Mouse (Mus musculus) limb, embryonic 11.5 days (tissue): ENCODE measurements around the gene Anks1. TPM values are rescaled to one million over a fixed set of nuclear protein-coding genes. Genes with fewer than 3 reads are reported as not detected.
A peak's percentile ranks its signal among the peaks of the same experiment; 100 is the strongest.

ENCODE experiments used
- ATAC-seq: fragments of 200-750 bp; cut with Nextera tagmentation; 2 replicates; pipeline ENCODE4 v1.8.0; 2017; ENCODE audit warnings: low read depth; ENCODE audit not compliant: insufficient number of reproducible peaks, low FRiP score, low TSS enrichment
- DNase-seq: peaks from one replicate; pipeline ENCODE4 v3.0.0-alpha.2; 2015; ENCODE audit warnings: low spot score
- H3K27ac ChIP-seq: fragments of 300-500 bp; sonication (generic); replicated peaks from 2 replicates; pipeline ENCODE4 v1.5.1; 2014; ENCODE audit warnings: low read depth, mild to moderate bottlenecking, low read length
- H3K27me3 ChIP-seq: fragments of 300-500 bp; sonication (generic); 2 replicates; pipeline ENCODE4 v1.6.1; 2014; ENCODE audit warnings: mild to moderate bottlenecking, low read length, mixed read lengths; ENCODE audit not compliant: control insufficient read depth, insufficient read depth
- H3K36me3 ChIP-seq: fragments of 300-500 bp; sonication (generic); 2 replicates; pipeline ENCODE4 v1.6.1; 2014; ENCODE audit warnings: mild to moderate bottlenecking, low read length, moderate library complexity, mixed read lengths; ENCODE audit not compliant: control insufficient read depth, insufficient read depth
- H3K4me1 ChIP-seq: fragments of 300-500 bp; sonication (generic); 2 replicates; pipeline ENCODE4 v1.6.1; 2014; ENCODE audit warnings: low read length, mixed read lengths; ENCODE audit not compliant: control insufficient read depth, insufficient read depth
- H3K4me2 ChIP-seq: fragments of 300-500 bp; sonication (generic); 2 replicates; pipeline ENCODE4 v1.6.1; 2014; ENCODE audit warnings: low read depth, mild to moderate bottlenecking, moderate library complexity; ENCODE audit not compliant: severe bottlenecking
- H3K4me3 ChIP-seq: fragments of 300-500 bp; sonication (generic); 2 replicates; pipeline ENCODE4 v1.5.1; 2014; ENCODE audit warnings: low read depth, low read length
- H3K9ac ChIP-seq: fragments of 300-500 bp; sonication (generic); 2 replicates; pipeline ENCODE4 v1.6.1; 2014; ENCODE audit warnings: mild to moderate bottlenecking, low read length
- H3K9me3 ChIP-seq: fragments of 300-500 bp; sonication (generic); 2 replicates; pipeline ENCODE4 v1.6.1; 2016; ENCODE audit warnings: low read length; ENCODE audit not compliant: control insufficient read depth
- WGBS: fragments of 180-500 bp; shearing (Covaris S2); extraction: QIAGEN DNeasy Blood & Tissue Kit; methylation state at CpG from one replicate; pipeline ENCODE4 v1.1.7; 2014; 5-methylcytosine and 5-hydroxymethylcytosine counted together
- polyA plus RNA-seq: library from polyadenylated mRNA; unstranded; fragments of >200 nt; fragmentation: Nextera tagmentation; extraction: Ambion mirVana; gene quantifications from 2 replicates; pipeline ENCODE4 v1.2.1, GENCODE M21; 2014

Gene Anks1
- polyA plus RNA-seq, 1 experiment from 2014 or later = 12.1 TPM

DNA sequence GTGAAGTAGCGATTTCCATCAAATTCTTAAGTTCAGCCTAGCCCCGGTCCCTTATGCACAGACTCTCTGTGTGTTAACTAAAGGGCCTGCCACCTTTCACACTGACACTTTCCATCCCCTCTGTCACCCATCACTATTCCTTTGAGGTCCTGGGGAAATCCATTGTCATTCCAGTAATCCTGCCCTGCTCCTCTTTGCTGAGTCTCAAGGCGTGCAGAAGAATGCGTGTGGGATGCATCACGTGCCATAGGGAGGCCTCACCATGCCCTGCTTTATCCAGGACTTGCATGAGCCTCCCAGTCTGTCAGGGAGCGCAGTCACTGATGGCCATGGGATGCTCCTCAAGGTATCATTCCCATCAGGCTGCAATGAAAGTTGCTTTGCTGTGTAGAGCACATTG lies 109.2 kb downstream of the Anks1 start:
- H3K4me2 ChIP-seq = no peak overlapping the region
- no peak overlapping the region for H3K9ac ChIP-seq
- WGBS = 76% methylated on average over 6 of the region's 6 CpGs
- H3K4me3 ChIP-seq = no peak overlapping the region
- H3K36me3 ChIP-seq = no peaks in the 10 kb centered on the region
- no peak overlapping the region for H3K27ac ChIP-seq
- peaks cover 17% of the 10 kb centered on the region for H3K4me1 ChIP-seq
- no peaks in the 10 kb centered on the region for H3K27me3 ChIP-seq
- ATAC-seq (no peak), DNase-seq (no peak)
- no peaks in the 10 kb centered on the region for H3K9me3 ChIP-seq

- no peaks in the 10 kb centered on the region for H3K9me3 ChIP-seq
- DNase-seq = no peak
- 55% methylated on average over 11 of the region's 11 CpGs for WGBS
- no peak for ATAC-seq
- no peak overlapping the region for H3K4me3 ChIP-seq
- peaks cover 13% of the 10 kb centered on the region for H3K4me1 ChIP-seq
- H3K4me2 ChIP-seq = no peak overlapping the region
- H3K9ac ChIP-seq = no peak overlapping the region
- H3K36me3 ChIP-seq = no peaks in the 10 kb centered on the region
- no peaks in the 10 kb centered on the region for H3K27me3 ChIP-seq
- no peak overlapping the region for H3K27ac ChIP-seq
These were observed 109.7 kb downstream of the Anks1 start for GRCm38 (mm10) chr17:28018776-28019175.

GRCm38 (mm10) chr17:28019785-28020696 lies 110.9 kb downstream of the Anks1 start:
- no peaks in the 10 kb centered on the region for H3K9me3 ChIP-seq
- WGBS = 79% methylated on average over 21 of the region's 21 CpGs
- ATAC-seq (no peak), DNase-seq (no peak)
- peaks cover 12% of the 10 kb centered on the region for H3K4me1 ChIP-seq
- H3K9ac ChIP-seq = no peak overlapping the region
- no peak overlapping the region for H3K27ac ChIP-seq
- no peak overlapping the region for H3K4me3 ChIP-seq
- no peak overlapping the region for H3K4me2 ChIP-seq
- H3K27me3 ChIP-seq = no peaks in the 10 kb centered on the region; the same call in 1 of the 2 replicates
- H3K36me3 ChIP-seq = no peaks in the 10 kb centered on the region

DNA sequence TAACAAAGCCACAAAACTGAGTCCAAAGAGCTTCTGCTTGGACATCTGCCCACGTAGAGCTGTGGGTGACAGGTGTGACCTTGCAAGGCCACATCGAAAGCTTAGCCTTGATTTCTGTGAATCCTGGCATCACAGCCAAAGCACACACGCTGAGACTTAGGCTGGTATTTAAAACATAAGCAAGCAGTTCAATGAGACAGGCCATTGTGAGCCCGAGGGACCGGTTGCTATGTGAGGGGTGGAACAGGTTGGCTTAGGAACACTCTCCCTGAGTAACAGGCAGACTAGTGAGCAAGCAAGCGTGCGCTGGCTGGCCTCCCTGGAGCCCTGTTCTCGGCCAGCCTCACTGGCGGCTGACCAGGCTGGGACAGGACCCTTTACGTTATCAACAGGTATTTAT lies 112.8 kb downstream of the Anks1 start:
- WGBS = 64% methylated on average over 10 of the region's 10 CpGs
- peaks cover 23% of the 10 kb centered on the region for H3K4me1 ChIP-seq
- H3K4me2 ChIP-seq = no peak overlapping the region
- no peak overlapping the region; the same call in 1 of the 2 replicates for H3K27ac ChIP-seq
- DNase-seq (no peak), ATAC-seq (no peak)
- no peak overlapping the region for H3K9ac ChIP-seq
- no peaks in the 10 kb centered on the region for H3K9me3 ChIP-seq
- H3K4me3 ChIP-seq = no peak overlapping the region
- H3K27me3 ChIP-seq = no peaks in the 10 kb centered on the region; the same call in 1 of the 2 replicates
- no peaks in the 10 kb centered on the region for H3K36me3 ChIP-seq

DNA sequence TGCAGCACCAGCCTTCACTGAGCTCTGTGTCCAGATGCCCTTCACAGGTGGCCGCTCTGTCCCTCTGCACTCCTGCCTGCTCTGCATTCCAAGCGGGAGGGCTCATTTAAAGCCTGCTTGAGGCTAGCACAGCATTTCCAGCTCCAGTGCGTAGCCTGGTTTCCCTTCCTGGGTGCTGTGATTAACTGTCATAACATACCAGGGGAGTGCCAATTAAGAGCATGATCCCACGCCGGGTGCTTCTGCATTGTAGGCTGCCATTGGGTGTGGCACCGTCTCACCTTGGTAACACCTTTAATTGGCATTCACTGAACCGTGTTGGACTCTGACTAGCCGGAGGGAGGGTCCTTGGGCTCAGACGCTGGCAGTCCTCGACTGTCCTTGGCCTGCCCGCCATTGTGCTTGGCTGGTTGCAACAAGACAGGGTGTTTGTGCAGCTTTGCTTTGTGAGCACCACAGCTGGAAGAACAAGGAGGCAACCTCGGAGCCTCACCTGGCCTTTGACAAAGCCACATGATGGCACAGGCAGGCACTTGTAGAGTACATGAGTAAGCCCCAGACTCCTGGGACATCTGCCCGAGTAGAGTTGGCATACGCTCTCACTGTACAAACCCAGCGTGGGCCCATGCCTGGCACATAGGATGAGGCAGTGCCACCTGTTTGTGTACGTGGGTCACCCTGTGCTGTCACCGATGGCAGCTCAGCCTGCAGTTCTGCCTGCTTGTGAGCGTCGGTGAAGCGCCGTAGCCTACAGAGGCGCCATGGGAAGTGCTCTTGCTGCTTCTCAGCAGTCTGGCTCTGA lies 113.9 kb downstream of the Anks1 start:
- ATAC-seq = no peak

DNA sequence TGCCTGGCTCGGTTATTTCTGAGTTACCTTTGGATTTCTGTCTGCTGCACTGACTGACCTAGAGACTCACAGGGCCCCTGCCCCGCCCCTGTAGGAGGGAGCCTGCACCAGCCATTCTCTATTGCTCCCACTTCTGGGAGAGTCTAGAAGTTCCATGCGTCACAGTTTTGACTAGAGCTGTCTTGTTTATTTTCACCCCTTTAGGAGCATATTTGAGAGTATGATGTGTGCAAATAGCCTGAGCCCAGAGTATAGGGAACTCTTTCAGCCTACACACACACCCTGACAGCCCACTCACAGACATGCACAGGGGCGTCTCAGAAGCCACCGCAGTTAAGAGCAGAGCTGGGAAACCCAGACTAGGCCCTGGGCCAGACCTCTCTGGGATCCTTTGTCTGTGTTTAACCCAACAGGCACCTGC lies 116.4 kb downstream of the Anks1 start:
- Histone ChIP-seq H3K27ac (peak overlapping the region; percentile 65), H3K4me1 (peaks cover 36% of the 10 kb centered on the region), H3K9me3 (no peaks in the 10 kb centered on the region), H3K4me3 (no peak overlapping the region), H3K36me3 (no peaks in the 10 kb centered on the region; the same call in 1 of the 2 replicates), H3K27me3 (no peaks in the 10 kb centered on the region; the same call in 1 of the 2 replicates), H3K9ac (no peak overlapping the region; the same call in 1 of the 2 replicates), H3K4me2 (no peak overlapping the region)
- DNase-seq (no peak), ATAC-seq (no peak)
- 72% methylated on average over 5 of the region's 5 CpGs for WGBS

More for the DNA sequence above, 113.9 kb downstream of the Anks1 start:
- peaks cover 26% of the 10 kb centered on the region for H3K4me1 ChIP-seq
- H3K27ac ChIP-seq = no peak overlapping the region
- no peak overlapping the region for H3K4me2 ChIP-seq
- 85% methylated on average over 22 of the region's 22 CpGs for WGBS
- H3K36me3 ChIP-seq = no peaks in the 10 kb centered on the region; the same call in 1 of the 2 replicates
- DNase-seq = no peak
- H3K4me3 ChIP-seq = no peak overlapping the region
- H3K9ac ChIP-seq = no peak overlapping the region
- no peaks in the 10 kb centered on the region; the same call in 1 of the 2 replicates for H3K27me3 ChIP-seq
- no peaks in the 10 kb centered on the region for H3K9me3 ChIP-seq

GRCm38 (mm10) chr17:28026111-28026872 lies 117.2 kb downstream of the Anks1 start:
- Histone ChIP-seq H3K4me2 (no peak overlapping the region), H3K9me3 (no peaks in the 10 kb centered on the region), H3K4me1 (peaks cover 36% of the 10 kb centered on the region), H3K9ac (no peak overlapping the region), H3K4me3 (no peak overlapping the region), H3K27ac (peak overlapping the region; percentile 56; the same call in 1 of the 2 replicates), H3K27me3 (no peaks in the 10 kb centered on the region; the same call in 1 of the 2 replicates), H3K36me3 (no peaks in the 10 kb centered on the region; the same call in 1 of the 2 replicates)
- no peak for ATAC-seq
- DNase-seq = no peak
- WGBS = 83% methylated on average over 14 of the region's 14 CpGs
